Mouse (Mus musculus): ENCODE results near the gene Gmds. TPM values are rescaled to one million over a fixed set of nuclear protein-coding genes. Genes with fewer than 3 reads are reported as not detected.

Gene Gmds
- polyA plus RNA-seq, 1 experiment from 2014 or later, result 46.8 TPM

DNA sequence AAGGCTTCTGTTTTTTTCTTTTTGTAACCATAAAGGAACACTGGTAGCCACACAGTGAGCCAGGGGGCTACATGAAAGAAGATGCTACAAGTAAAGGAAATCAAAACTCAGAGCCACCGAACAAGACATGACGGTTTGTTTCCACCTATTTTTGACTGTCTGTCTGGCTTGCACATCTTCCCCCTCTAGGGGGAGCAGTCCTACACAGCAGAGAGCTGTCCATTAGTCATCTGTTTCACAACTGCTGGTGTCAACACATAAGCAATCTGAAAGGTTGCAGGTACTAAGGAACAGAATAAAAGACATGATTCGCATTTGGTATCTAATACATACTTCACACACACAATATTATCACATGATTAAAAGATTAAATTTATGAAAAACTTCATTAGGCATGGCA, 25.9 kb downstream of the Gmds start:
- Histone ChIP-seq H3K36me3 (no peaks in the 10 kb centered on the region), H3K4me2 (no peak overlapping the region), H3K9ac (no peak overlapping the region), H3K27ac (no peak overlapping the region), H3K4me1 (no peaks in the 10 kb centered on the region), H3K27me3 (no peaks in the 10 kb centered on the region), H3K4me3 (no peak overlapping the region), H3K9me3 (no peaks in the 10 kb centered on the region)
- WGBS, result 75% methylated on average over 3 of the region's 3 CpGs
- no peak for ATAC-seq (ENCODE audit: insufficient number of reproducible peaks, low FRiP score, low TSS enrichment, low read depth)

DNA sequence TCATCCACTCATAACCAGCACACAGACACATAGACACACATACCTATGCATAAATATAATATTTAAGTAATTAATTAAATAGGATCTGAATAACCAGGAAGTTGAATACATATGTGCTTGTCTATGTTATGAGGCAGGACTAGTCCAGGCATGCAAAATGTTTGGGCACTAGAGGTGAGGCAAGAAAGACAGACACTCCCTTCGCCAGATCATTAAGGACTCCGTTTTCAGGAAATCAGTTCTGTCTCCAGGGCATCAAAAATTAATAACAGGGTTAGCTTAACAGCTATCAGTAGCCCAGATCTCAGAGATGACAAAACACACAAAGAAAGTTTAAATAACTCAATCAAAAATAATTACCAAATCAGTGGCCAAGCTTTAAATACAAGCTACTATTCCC, 27.1 kb downstream of the Gmds start:
- WGBS, result 68% methylated on average over 2 of the region's 2 CpGs
- no peaks in the 10 kb centered on the region for H3K9me3 ChIP-seq
- H3K9ac ChIP-seq, result no peak overlapping the region
- no peaks in the 10 kb centered on the region for H3K36me3 ChIP-seq
- no peaks in the 10 kb centered on the region for H3K27me3 ChIP-seq
- no peak overlapping the region for H3K4me3 ChIP-seq
- no peak overlapping the region for H3K27ac ChIP-seq
- no peak overlapping the region for H3K4me2 ChIP-seq
- no peak for ATAC-seq (ENCODE audit: insufficient number of reproducible peaks, low FRiP score, low TSS enrichment, low read depth)
- no peaks in the 10 kb centered on the region for H3K4me1 ChIP-seq

DNA sequence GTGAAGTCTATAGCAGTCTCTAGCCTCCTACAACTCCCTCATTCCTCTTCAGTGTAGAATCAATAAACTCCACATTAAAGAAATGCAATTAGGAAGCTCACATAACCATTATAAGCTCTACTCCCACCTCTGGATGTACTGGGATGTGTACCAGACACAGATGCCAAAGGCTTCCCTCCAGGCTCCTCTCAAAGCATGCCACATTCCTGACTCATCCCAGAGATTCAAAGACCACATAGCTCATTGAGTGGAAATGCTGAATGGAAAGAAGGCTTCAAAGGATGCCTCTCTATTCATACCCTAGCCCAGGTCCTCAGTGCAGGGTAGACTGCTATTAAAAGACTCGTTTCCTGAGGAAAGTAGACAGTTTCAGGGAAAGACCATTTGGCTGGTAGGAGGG, 40.1 kb downstream of the Gmds start:
- Histone ChIP-seq H3K9ac (no peak overlapping the region), H3K4me2 (no peak overlapping the region), H3K9me3 (no peaks in the 10 kb centered on the region), H3K4me3 (no peak overlapping the region), H3K36me3 (no peaks in the 10 kb centered on the region), H3K27ac (no peak overlapping the region), H3K4me1 (peaks cover 7% of the 10 kb centered on the region), H3K27me3 (no peaks in the 10 kb centered on the region)
- WGBS, result 12% methylated on average over 1 of the region's 1 CpGs
- no peak for ATAC-seq (ENCODE audit: insufficient number of reproducible peaks, low FRiP score, low TSS enrichment, low read depth)

DNA sequence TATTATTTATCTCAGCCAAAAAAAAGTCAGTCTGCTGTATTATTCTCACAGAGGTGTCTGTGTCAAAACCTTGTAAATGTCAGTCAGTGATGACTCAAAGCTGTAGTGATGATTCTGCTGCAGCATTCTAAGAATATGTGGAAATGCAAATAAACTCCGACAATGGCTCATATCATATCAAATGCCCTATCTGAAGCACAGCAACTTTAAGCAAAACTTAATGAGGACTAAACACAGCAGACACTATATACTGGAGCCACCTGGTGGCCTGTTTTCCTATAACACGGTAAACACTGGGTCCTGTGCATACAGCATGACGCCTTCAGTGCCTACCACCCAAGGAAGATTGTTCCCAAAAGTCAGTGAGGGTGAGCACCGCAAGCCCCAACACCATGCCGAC, 41.1 kb downstream of the Gmds start:
- no peaks in the 10 kb centered on the region for H3K27me3 ChIP-seq
- no peak overlapping the region for H3K9ac ChIP-seq
- H3K4me3 ChIP-seq, result no peak overlapping the region
- H3K4me2 ChIP-seq, result no peak overlapping the region
- H3K27ac ChIP-seq, result no peak overlapping the region
- peaks cover 7% of the 10 kb centered on the region for H3K4me1 ChIP-seq
- ATAC-seq (ENCODE audit: insufficient number of reproducible peaks, low FRiP score, low TSS enrichment, low read depth), result no peak
- no peaks in the 10 kb centered on the region for H3K36me3 ChIP-seq
- WGBS, result 39% methylated on average over 5 of the region's 5 CpGs
- no peaks in the 10 kb centered on the region for H3K9me3 ChIP-seq

DNA sequence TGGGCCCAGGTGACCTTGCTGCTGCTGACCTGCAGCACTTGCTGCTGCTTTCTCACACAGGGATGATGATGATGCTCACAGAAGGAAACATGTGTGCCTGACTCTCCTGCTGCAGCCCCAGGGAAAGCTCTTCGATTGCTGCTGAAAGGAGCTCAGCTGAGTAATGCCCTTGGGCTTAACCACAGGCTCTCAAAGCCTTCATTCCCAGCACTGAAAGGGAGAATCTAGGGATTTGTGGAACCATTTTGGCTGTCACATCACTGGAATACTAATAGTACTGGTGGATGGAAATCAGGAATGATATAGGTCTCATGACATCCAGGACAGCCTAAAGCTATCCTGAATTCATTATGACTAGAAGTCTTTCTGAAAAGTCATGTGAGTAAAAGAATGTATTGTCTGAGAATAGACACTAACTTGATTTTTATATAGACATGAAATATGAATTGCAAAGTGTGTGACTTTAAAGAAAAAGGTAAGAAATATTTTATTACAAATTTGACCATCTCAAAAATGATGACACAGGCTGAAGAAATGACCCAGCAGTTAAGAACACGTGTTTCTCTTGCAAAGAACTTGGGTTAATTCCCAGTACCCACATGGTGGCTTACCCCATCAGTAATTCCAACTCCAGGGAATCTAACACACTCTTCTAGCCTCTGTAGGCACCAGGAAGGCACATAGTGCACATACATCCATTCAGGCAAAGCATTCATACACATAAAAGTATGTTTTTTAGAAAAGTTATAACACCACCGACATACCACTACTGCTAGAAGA, 43.9 kb downstream of the Gmds start:
- Histone ChIP-seq H3K9ac (no peak overlapping the region), H3K4me3 (no peak overlapping the region), H3K9me3 (no peaks in the 10 kb centered on the region), H3K27me3 (no peaks in the 10 kb centered on the region), H3K4me1 (peaks cover 7% of the 10 kb centered on the region), H3K27ac (no peak overlapping the region), H3K36me3 (no peaks in the 10 kb centered on the region), H3K4me2 (no peak overlapping the region)
- WGBS, result 59% methylated on average over 3 of the region's 3 CpGs
- no peak for ATAC-seq (ENCODE audit: insufficient number of reproducible peaks, low FRiP score, low TSS enrichment, low read depth)

DNA sequence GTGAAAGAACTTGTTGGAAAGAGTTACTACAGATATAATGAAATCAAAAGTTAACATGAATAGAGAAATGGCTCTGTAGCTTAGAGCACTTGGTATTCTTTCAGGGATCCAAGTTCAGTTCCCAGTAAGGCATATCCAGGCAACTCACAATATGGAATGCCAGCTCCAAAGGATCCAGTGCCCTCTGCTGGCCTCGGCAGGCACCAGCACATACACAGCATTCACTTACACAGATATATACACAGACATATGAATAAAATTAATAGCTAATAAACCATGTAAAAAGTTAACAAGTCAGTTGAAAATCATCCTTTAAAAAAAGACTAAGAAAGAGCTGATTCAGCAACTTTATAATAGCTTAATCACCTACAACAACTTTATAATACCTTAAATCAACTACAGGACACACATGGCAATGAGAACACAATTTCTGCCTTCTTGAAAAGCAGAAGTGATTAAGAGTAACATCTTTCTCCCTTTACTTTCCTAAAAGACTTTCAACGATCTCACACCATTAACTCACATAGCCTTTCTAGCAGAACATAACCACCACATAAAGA, 65.5 kb downstream of the Gmds start:
- 0 out of 2 replicates have a peak, but pooled peaks cover 2% of the 10 kb centered on the region for H3K4me1 ChIP-seq
- H3K4me2 ChIP-seq, result no peak overlapping the region
- H3K9ac ChIP-seq, result no peak overlapping the region
- no peak overlapping the region for H3K27ac ChIP-seq
- H3K27me3 ChIP-seq, result no peaks in the 10 kb centered on the region
- no peaks in the 10 kb centered on the region for H3K36me3 ChIP-seq
- WGBS, result 78% methylated on average over 2 of the region's 2 CpGs
- ATAC-seq (ENCODE audit: insufficient number of reproducible peaks, low FRiP score, low TSS enrichment, low read depth), result no peak
- no peak overlapping the region for H3K4me3 ChIP-seq
- H3K9me3 ChIP-seq, result no peaks in the 10 kb centered on the region

DNA sequence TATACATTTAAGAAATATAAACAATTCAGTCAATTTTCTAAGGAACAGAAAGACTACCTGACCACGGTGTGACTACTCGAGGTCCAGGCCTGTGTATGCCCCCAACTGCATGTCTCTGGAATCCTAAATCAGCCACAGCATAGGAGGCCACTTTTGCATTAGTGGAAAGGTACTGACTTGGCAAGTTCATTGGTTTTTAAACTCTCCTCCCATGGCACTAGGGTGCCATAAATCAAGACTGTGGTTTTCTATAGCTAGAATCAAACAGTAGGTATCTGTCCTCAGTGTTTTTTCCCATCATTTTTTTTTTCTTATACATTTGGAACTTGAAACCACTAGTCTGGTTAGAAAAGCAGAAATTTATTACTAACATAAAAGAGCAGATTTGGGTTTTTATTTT, 68.8 kb downstream of the Gmds start:
- WGBS, result 62% methylated on average over 2 of the region's 2 CpGs
- ATAC-seq (ENCODE audit: insufficient number of reproducible peaks, low FRiP score, low TSS enrichment, low read depth), result 0 out of 2 replicates have a peak, but pooled peaks have one; percentile 61

DNA sequence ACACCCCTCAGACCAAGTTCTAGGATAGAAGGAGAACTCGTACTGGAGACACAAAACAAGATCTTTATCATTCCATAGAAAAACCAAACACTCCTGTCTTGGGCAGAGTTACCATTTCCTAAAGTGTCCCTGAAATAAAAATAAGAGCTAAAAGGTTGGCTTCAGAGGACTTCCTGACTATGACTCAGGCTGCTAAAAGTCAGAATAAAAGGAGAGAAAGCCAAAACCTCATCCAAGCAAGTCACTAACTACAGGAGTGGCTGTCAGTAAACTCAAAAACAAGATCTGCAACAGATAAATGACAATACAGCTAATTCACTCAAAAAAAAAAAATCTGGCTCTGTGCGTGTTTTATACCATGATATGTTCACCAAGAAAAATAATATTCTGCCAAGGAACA, 69.3 kb downstream of the Gmds start:
- Histone ChIP-seq H3K9me3 (no peaks in the 10 kb centered on the region), H3K27me3 (no peaks in the 10 kb centered on the region), H3K27ac (no peak overlapping the region), H3K9ac (no peak overlapping the region), H3K36me3 (no peaks in the 10 kb centered on the region), H3K4me1 (0 out of 2 replicates have a peak, but pooled peaks cover 8% of the 10 kb centered on the region), H3K4me2 (no peak overlapping the region), H3K4me3 (no peak overlapping the region)
- ATAC-seq (ENCODE audit: insufficient number of reproducible peaks, low FRiP score, low TSS enrichment, low read depth), result no peak
- 68% methylated on average over 2 of the region's 2 CpGs for WGBS

More for the DNA sequence above, 68.8 kb downstream of the Gmds start:
- Histone ChIP-seq H3K4me3 (no peak overlapping the region), H3K36me3 (no peaks in the 10 kb centered on the region), H3K4me2 (no peak overlapping the region), H3K9ac (no peak overlapping the region), H3K27me3 (no peaks in the 10 kb centered on the region), H3K4me1 (0 out of 2 replicates have a peak, but pooled peaks cover 8% of the 10 kb centered on the region), H3K9me3 (no peaks in the 10 kb centered on the region), H3K27ac (peak overlapping the region; percentile 43; the same call in 1 of the 2 replicates)

DNA sequence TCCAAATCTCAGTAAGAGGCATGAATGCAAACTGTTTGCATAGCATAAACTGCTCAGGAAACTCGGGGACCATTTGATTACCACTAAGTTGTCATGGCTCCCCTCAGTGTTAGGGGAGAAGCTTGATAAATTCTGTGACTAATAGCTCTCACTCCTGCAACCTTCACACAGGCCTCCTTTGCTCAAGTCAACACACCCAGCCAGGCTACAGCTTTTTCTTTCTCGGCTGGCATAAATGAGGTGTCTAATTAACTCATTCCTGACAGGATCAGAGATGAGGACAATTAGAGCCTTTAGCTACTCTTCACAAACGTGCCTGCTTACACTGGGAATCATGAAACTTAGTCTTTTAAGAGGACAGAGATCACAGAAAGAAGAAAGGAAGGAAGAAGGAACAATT, 70.3 kb downstream of the Gmds start:
- no peak for ATAC-seq (ENCODE audit: insufficient number of reproducible peaks, low FRiP score, low TSS enrichment, low read depth)
- no peak overlapping the region for H3K27ac ChIP-seq
- H3K27me3 ChIP-seq, result no peaks in the 10 kb centered on the region
- no peak overlapping the region for H3K4me2 ChIP-seq
- no peaks in the 10 kb centered on the region for H3K9me3 ChIP-seq
- H3K9ac ChIP-seq, result no peak overlapping the region
- no peaks in the 10 kb centered on the region for H3K36me3 ChIP-seq
- no peak overlapping the region for H3K4me3 ChIP-seq
- H3K4me1 ChIP-seq, result 0 out of 2 replicates have a peak, but pooled peaks cover 8% of the 10 kb centered on the region
- WGBS, result 23% methylated on average over 3 of the region's 3 CpGs

DNA sequence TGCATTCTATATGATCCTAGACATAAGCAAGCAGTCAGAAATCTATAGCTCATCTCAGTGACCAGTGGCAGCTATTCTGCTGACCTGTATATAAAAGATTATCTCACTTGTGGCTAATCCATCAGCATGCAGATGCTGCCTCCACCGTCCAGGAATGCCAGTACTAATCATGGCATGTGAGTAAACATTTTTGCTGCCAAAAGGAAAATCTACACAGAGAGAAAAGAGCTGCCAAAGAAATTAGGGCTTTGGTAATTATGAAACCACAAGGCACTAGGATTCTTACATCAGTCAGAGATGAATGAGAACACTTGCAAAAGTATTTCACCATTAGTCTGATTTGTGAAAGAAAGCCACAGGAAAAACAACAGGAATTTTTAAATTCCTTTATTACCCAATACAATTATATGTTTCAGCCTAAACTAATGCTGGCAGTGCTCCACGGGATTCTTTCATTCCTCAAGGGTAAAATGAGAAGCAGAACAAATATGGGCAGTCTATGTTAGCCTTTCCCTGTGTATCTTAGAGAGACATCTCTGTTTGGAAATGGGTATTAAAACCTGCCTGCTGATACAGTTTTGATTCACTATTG, 71.3 kb downstream of the Gmds start:
- peak overlapping the region; percentile 22; the same call in 1 of the 2 replicates for H3K27ac ChIP-seq
- no peak overlapping the region for H3K4me3 ChIP-seq
- no peaks in the 10 kb centered on the region for H3K27me3 ChIP-seq
- H3K4me1 ChIP-seq, result 0 out of 2 replicates have a peak, but pooled peaks cover 8% of the 10 kb centered on the region
- no peaks in the 10 kb centered on the region for H3K9me3 ChIP-seq
- H3K9ac ChIP-seq, result no peak overlapping the region
- no peaks in the 10 kb centered on the region for H3K36me3 ChIP-seq
- no peak for ATAC-seq (ENCODE audit: insufficient number of reproducible peaks, low FRiP score, low TSS enrichment, low read depth)
- H3K4me2 ChIP-seq, result no peak overlapping the region
- WGBS, result 25% methylated on average over 2 of the region's 2 CpGs

DNA sequence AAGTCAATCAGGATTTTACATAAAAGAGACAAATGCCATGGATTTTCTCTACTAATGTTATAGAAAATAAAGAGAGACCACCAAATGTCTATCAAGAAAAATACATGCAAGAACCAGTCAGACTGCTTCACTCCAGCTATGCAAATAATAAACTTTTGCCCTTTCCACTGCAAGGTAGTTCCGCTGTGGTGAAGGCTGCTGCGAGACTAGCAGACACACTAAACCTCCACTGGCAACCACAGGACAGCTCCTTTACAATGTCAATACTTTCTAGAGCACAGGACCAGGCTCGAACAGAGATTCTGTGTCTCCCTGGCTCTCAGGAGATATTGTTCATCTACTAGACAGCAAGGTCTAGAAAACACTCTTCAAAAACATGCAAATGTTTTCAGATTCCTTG, 71.8 kb downstream of the Gmds start:
- Histone ChIP-seq H3K27me3 (no peaks in the 10 kb centered on the region), H3K4me3 (no peak overlapping the region), H3K4me1 (0 out of 2 replicates have a peak, but pooled peaks cover 8% of the 10 kb centered on the region), H3K9me3 (no peaks in the 10 kb centered on the region), H3K27ac (0 out of 2 replicates have a peak overlapping the region, but pooled peaks have one; percentile 22), H3K36me3 (no peaks in the 10 kb centered on the region), H3K9ac (no peak overlapping the region), H3K4me2 (no peak overlapping the region)
- ATAC-seq (ENCODE audit: insufficient number of reproducible peaks, low FRiP score, low TSS enrichment, low read depth), result no peak
- WGBS, result 54% methylated on average over 3 of the region's 3 CpGs

DNA sequence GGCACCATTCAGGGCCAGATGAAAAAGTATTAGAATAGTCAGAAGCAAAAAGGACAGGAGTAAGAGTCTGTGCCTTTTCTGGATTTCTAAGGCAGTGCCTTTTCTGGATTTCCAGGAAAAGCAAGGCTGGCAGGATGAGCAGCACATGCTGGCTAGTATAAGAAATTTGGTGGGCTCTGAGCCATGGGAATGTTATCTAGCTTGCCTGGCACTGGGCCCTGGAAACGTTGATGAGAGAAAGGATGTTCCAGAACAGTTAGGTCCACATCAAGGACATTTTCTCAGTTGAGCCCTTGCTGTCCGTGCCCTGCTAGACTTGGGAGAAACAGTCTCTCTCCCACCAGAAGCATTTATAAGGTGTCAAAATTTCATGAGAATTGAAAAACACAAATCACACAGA, 82.4 kb downstream of the Gmds start:
- ATAC-seq (ENCODE audit: insufficient number of reproducible peaks, low FRiP score, low TSS enrichment, low read depth), result no peak
- no peaks in the 10 kb centered on the region for H3K9me3 ChIP-seq
- no peak overlapping the region for H3K4me3 ChIP-seq
- H3K4me1 ChIP-seq, result no peaks in the 10 kb centered on the region
- no peaks in the 10 kb centered on the region for H3K27me3 ChIP-seq
- H3K4me2 ChIP-seq, result no peak overlapping the region
- 56% methylated on average over 2 of the region's 2 CpGs for WGBS
- no peak overlapping the region for H3K9ac ChIP-seq
- no peaks in the 10 kb centered on the region for H3K36me3 ChIP-seq
- no peak overlapping the region for H3K27ac ChIP-seq

Data from limb, embryonic 15.5 days (tissue).